Mouse (Mus musculus) cortical plate, adult 2 months (tissue): ENCODE measurements at regions not wholly inside any gene's neighbourhood (a gene's known extent, or its start where the extent isn't known, plus 50 kb on each side); places are given as distances from the start of the nearest gene placed in this dataset.

Experiments used
- CTCF ChIP-seq: fragments of 200-500 bp; IDR thresholded peaks from 2 replicates; pipeline ENCODE4 v1.5.1; 2011; ENCODE audit warnings: mild to moderate bottlenecking, control low read depth, low read length; ENCODE audit not compliant: insufficient read depth; ENCODE audit errors: extremely low read depth
- POLR2A ChIP-seq: fragments of 200-500 bp; IDR thresholded peaks from 2 replicates; pipeline ENCODE4 v1.6.1; 2011; ENCODE audit warnings: mild to moderate bottlenecking, low read length, control low read depth; ENCODE audit not compliant: insufficient read depth; ENCODE audit errors: extremely low read depth

GRCm38 (mm10) chr3:14408435-14409125 is 71.9 kb upstream of the Slc7a12 start:
- no peak for TF ChIP-seq CTCF
- no peak for TF ChIP-seq POLR2A
